Mouse (Mus musculus) neural tube, embryonic 10.5 days (tissue): Measurements from ENCODE around the gene Pnpla5.

Experiments
- DNase-seq: peaks from one replicate; pipeline ENCODE4 v3.0.0-alpha.2; 2017; ENCODE audit warnings: low spot score; ENCODE audit errors: extremely low spot score

Gene Pnpla5

DNA sequence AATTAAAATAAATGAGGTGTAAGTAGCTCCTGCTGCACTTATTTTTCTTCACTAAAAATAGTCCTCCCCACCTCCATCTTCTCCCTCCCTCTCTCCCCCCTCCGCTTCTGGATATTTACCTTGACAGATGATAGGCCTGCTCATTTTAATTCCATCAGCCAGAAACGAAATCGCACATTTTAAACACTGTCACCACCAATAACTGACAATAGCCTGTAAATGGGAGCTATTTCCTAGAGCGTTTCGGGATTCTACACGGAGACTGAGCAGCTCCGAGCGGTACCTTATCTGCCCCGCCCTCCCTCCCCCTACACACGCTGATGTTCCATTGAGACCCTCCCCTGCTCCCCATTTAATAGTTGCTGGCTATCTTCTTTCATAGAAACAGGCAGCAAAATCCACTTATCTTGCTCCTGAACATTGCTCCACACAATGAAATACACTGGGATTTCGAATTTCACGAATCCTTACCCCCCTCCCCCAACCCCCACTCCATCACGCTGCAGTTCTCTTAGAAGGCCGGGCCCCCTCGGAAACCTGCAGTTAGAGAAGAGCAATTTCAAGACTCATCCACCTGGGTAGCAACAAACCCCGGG lies 53.4 kb downstream of the Pnpla5 start:
- no peak for DNase-seq

DNA sequence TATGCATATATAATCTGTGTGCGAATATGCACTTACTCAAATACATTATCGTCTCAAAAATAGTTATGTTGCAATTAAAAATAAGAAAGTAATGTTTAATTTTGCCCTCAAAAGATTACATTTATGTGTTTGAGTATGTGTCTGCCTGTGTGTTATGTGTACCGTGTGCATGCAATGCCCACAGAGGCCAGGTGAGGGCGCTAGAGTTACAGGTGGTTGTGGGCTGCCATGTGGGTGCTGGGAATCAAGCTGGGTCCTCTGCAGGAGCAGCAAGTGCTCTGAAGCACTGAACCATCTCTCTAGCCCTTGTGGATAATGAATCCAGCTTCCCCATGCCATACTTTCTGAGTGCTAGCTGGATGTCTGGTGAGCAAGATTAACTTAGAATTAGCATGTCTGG lies 57.3 kb downstream of the Pnpla5 start:
- DNase-seq, result no peak

DNA sequence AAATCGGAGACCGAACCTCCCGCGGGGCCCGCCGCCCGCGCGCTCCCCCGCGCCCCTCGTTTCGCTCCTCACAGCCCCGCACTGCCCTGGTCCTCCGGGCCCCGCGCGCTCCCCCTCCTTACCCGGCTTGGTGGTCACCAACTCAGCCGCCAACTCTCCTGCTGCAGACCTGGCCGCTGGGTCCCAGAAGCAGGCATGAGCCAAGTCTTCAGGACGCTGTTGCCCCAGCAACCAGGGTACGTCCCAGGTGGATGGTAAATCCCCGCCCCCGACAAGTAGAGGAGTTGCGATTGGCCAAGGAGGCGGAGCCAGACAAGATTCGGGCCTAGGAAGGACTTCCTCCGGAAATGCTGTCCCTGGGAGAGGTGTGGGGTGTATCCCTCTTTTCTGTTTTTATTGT lies 57.8 kb downstream of the Pnpla5 start, which contains the start of gene Efcab6:
TSS of gene Efcab6 (minus strand) at position 240 of the 400 bp plus-strand sequence.
- DNase-seq, result peak; percentile 46
